Mouse (Mus musculus) layer of hippocampus, adult 9-11 months (tissue): ENCODE measurements around the gene Ntm.

Source experiments
- DNase-seq: peaks from one replicate; pipeline ENCODE4 v3.0.0; 2022

The Ntm gene

DNA sequence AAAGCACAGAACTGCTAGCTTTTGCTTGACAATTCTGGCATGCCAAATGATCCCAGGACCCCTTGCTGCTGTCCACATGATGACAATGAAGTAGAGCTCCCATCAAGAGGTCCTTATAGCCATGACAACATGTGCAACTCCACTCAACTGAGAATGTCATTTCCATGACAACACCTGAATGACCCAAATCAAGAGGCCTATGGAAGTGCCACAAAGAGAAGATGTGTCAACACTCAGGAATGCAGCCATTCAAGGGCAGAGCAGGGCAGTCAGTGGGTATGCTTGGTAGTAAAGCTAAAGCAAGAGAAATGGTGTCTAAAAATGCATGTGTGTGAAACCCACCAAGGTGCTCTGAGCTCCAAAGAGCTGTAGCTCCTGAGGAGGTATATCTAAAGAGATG, 870.5 kb downstream of the Ntm start:
- no peak for DNase-seq

DNA sequence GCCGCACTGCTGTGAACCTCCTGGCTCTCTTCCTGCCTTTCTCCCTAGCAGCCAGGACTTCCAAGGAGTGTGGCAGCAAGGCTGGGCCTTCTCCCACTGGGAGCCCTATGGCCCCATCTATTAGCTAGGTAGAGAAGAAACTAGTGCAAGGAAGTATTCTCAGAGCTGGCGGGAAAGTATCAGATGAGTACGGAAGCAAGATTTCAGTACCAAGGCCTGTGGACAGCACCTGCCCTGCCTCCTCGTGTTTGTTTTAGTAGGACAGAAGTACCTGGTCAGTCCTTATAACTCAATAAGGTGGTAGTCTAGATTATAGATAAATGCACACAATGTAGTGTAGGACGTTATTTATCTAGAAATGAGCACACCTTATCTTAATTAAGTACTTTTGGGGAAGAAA, 874.3 kb downstream of the Ntm start:
- no peak for DNase-seq

DNA sequence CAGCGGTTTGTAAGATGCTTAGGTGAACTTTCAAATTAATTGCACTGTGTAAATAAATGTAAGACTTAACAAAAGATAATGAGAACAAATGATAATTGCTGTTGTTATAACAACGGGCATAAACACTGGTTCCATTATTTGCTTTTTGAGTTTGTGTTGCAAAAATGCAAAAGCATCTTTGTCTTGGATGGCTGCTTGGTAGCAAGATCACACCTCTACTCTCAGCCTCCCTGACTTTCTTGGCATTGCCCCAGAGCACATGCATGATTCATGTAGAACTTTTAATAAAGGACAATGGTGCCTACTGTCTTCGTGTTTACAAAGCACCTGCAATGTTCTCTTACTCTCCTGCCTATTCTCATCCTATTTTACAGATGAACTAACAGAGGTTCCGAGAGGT, 875.3 kb downstream of the Ntm start:
- no peak for DNase-seq

DNA sequence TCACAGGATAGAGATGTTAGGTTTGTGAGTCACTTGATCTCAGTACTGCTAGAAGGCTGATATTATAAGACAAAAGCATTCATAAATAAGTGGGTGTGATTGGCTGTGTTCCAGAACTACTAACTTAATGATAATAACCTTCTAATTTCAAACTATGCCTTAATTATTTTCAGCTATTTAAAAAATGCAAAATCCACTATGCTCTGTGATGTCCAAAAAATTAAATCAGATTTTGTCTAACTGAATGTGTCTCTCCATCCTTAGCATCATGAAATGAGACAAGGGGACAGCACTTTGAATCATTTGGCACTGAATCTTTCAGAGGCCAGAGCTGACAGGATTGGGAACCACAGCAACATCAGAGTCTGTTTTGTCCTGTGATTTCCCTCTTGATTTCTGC, 875.8 kb downstream of the Ntm start:
- no peak for DNase-seq

DNA sequence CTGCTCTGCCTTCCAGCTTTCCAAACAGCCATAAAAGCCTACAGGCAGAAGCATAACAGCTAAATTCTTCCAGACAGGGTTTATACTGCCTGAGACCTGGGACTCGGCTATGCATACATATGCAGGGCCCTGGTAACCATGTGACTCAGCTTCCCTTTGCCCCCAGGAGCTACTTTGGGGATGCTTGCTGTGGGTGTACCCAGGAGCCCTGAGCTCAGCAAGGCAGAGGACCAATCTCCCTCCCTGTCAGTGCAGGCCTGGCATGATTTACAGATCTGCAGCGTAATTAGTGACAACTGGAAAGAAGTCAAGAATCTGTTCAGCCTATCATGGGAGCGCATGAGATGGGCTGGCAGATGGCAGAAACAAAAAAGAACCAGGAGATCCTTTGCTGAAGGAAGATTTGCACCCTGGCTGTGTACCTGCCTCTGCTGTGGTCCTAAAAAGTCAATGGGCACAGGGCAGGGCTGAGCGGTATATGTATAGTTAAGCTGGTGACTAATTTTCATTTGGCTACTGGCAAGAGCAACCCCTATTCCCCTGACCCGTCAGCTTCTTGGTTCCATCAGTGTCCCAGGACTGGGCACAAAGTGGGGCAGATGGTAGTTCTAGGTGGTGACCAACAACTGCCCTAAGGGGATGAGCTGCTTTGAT, 886.9 kb downstream of the Ntm start:
- DNase-seq = peak; percentile 75

DNA sequence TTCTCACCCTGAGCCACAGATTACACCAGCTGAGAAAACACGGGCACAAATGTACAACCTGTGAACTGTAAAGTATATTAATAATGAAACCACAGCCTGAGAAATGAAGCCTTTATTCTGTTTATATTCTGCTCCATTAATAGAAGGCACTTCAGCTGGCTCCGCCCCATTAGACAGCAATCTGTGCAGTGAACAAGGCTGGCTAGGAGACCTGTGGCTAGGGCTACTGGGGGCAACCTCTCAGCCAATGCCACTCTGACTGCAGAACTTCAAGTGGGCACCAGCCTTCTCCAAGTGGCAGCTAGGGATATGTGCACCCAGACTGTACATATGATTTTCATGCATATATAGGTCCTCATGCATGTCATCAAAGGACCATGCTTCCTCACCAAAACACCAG, 887.7 kb downstream of the Ntm start:
- no peak for DNase-seq

DNA sequence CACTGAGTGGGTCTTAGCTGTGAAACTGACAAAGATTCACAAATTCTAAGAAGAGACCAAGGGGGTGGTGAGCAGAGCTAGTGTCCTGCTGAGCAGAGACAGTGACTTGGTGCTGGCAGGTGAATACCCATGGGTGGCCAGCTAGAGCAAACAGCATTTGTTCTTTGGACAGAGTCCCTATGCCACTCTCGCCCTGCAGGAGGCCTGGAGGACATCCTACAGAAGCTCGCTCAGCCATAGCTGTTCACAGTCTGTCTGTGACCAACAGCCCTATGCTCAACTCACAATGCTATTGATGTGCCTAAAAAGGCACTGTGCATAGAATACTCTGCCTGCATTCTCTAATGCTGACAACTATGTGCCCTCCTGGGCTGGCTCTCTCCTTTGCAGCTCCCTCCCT, 888.4 kb downstream of the Ntm start:
- no peak for DNase-seq

DNA sequence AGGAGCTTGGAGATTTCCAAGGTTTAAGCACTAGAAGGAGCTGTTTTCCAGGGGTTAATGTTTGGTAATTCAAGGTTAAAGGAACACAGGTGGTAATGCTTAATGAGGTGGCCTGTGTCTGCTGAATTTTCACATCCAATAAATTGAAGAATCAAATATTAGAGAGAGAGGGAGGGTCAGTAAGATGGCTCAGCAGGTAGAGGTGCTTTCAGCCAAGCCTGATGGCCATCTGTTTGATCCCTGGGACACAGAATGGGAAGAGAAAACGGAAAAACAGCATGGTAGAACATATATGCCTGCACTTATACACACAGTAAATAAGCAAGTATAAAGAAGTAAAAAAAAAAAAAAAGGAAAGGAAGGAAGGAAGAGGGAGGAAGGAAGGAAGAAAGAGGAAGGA, 890.9 kb downstream of the Ntm start:
- no peak for DNase-seq

DNA sequence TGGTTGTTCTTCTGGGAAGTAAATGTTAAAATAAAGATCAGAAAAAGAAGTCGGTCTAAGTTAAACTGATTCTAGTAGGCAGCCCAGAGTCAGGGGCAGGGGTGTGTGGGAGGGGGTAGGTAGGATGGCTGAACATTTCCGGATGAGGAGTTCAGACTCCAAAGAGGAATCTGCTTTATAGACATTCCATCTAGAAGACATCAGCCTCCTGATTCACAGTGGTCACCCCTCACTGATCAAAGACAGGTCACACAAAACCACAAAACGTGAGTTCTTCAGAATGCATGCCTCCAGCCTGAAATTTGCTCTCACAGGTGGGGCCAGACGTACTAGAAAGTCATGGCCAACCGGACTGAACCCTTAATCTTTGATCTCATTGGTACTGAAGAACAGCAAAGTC, 895.4 kb downstream of the Ntm start:
- no peak for DNase-seq

DNA sequence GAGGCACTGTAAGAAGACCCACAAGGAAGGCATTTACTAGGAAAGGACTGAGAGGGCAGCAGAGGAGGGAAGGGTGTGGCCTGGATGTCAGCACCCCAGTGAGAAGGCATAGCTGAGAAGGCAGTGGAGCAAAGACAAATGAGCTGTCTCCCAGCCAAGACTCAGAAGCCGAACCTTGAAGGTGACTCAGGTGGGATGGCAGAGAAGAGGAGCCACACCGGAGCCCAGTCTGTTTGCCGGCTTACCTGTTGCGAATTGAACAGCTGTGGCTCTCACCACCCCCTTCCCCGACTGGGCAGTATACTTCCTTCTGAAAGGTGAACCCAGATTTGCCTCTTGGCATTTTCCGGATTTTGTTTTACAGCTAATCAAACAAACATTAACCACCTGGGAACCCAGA, 902.6 kb downstream of the Ntm start:
- no peak for DNase-seq

DNA sequence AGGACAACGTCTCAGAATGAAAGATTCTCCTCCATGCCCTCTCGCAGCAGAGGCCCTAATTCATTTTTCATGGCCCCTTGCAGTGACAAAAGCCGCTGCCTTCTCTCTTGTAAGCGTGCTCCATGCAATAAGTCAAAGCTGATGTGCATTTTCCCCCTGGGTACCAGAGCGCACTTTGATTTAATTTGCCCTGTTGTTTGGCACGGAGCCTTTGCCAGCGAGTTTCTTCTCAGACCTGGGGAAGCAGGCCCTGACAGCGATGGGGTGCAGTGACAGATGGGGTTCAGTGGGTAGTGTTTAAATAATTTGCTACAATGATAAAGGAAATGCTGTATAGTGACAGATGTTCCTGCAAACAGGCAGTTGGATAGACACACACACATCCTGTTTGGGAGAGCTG, 904.1 kb downstream of the Ntm start:
- DNase-seq = peak; percentile 12

DNA sequence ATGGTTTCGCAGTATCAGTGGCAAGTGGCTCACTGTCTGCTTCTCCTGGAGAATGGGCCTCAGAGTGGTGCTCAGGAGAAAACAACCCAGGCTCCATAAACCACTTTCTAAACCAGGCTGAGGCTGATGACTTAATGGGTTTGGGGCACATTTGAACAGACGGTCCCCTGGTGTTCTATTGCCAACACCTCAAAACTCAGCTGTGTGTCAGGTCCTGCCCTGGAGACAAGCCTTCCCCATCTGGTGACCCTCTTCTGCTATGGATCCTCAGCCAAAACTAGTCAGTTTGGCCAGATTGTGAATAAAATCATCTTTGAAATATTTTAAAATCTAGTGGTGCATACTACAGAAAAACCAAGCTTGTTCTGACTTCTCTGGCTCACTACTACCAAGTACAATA, 907.3 kb downstream of the Ntm start:
- DNase-seq = no peak

DNA sequence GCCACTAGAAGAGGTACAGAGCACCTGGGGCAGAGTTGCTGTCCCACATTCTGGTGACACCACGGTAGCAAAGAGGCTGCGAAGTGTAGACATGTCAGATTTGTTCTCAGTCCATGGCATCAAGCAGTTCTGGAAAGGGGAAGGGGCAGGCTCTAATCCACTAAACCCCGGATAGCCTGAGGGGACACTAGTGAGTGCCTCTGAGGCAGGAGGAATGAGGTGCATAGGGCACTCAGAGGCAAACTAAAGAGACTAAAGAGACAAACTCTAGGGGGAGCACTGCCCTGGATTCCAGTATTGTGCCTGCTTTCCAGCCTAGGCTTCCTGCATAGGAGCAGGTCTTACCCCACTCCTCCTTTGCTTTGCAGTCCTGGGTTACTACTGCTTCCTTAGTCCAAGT, 926.5 kb downstream of the Ntm start:
- no peak for DNase-seq

DNA sequence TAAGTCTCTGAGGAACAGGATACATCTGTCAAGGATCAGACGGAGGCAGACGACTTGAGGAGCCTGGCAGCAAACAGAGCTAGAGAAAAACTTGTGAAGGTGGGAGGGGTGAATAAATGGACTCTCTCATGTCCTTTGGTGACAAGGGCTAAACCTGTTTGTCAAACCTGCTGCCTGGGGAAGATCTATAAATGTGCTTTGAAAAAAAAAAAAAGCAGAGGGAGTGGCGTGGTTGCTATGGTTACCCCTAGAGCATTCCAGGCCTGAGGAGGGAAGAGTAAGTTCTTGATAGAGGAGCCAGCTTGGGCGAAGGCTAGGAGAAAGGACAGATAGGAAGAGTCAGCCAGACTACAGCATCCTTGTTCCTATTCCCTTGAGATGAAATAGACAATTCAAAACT, 926.9 kb downstream of the Ntm start:
- no peak for DNase-seq

DNA sequence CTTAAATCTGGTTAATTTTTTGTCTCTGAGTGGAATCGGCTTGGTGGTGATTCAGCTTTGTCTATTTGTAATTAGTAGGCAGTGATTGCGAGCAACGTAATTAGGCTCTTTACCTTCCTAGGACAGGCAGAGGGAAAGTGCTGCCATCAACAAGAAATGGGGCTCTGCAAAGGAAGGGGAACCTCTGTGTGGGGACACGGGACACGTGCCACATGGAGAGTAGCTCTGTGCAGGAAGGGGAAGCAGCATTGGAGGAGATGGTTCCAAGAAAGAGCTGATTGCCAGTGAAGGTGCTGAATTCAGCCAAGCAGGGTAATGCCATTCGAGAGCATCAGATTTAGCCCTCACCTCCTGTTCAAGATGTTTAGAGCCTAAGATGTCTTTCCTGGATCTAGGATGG, 936.5 kb downstream of the Ntm start:
- DNase-seq = no peak

DNA sequence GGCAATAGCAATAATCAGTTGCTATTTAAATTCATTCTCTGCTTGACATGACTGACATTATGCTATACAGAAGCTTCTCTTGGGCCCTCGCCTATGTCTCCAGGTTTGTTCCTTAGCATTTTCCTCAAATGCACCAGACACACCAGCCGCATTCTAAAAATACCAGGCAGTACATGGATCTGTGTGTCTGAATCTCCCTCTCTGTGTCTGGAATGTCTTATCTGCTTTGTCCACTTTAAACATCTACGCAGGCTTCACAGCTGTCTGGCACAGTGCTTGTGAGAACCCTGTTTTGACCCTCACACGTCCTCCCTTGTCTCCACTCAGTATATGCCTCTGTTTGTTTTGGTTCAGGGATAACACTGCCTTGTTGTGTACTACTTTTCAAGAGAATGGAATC, 937.3 kb downstream of the Ntm start:
- no peak for DNase-seq

DNA sequence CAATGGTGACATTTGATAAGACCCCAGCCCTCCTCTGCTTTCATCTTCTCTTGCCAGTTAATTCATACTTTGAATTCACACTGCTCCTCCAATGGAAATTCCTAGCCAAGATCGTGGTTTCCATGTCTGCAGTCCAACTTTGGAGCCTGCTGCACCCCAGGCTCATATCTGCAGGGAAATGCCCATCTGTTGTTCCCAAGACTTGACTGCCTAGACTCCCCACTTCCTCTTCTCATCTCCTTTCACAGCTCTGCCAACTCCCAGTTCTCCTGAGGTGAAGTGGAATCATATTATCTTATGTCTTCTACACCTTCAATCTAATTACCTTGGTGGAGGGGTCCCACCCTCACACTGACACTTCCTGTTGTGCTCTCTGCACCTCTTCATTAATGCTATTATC, 937.8 kb downstream of the Ntm start:
- DNase-seq = no peak

DNA sequence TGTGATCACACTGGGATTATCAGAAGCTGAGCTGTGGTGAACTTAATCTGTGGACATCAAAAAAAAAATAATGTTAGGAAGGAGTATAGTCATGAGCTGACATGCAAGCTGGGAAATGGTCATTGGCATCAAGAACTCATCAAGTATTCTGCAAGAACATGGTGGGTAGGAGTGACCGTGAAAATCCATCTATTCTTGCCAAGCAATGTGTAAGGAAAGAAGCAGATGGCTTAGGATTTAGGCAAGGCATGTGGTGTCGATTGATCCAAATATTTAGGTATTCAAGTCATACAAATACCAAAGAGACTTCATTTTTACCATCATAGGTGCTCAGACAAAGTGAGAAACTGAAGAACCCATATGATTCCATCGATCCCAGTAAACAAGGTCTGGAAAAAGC, 946.1 kb downstream of the Ntm start:
- no peak for DNase-seq

DNA sequence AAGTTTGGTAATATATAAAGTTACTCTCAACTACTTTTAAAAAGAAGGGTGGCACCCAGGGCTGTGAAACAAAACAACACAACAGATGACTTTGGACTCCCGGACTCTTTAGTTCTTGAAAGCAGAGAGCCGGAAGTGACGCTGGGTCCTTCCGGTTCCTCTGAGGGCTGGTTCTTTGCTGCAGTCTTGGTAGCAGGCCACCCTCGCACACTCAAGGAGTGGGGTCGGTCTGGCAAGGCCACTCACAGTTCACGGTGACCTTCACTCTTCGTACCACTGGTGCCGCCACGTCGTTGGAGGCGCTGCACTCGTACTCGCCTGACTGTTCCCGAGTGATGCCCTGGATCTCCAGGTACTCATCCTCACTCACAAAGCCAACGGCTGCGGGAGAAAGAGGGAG, 949.1 kb downstream of the Ntm start:
- no peak for DNase-seq

DNA sequence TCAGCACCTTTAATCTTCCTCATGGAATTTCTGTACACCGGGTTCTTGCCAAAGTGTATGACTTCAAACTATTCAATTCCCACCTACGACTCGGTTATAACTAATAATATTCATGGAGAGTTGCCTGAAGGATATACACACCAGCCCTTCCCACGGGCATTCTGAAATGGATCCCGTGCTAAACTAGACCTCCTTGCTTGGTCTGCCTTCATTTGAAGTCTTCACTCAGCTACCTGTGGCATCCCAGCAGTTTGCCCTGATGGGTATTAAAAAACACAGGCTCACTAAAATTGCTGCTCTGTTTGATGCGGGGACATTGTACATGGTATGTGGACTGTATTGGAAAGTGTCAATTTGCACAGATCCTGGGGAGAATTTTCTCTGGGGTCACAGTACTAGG, 950.4 kb downstream of the Ntm start:
- DNase-seq = no peak

DNA sequence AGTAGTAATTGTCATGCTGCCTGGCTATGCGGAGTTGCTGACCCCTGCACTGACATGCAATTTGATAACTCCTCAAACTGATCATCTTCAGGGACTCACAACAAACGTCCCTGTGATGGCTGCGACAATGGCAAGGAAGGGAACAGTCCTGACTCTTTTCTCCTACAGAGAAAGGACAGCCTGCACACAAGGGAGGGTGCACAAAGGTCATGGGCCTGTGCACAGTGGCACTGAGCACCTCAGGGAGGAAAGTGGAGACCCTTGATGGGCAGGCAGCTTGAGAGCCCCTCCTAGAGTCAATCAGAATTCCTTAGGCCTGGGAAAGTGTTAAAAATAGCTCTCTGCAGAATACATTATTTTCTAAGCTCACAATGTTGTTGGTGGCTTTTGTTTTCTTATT, 951.5 kb downstream of the Ntm start:
- no peak for DNase-seq

DNA sequence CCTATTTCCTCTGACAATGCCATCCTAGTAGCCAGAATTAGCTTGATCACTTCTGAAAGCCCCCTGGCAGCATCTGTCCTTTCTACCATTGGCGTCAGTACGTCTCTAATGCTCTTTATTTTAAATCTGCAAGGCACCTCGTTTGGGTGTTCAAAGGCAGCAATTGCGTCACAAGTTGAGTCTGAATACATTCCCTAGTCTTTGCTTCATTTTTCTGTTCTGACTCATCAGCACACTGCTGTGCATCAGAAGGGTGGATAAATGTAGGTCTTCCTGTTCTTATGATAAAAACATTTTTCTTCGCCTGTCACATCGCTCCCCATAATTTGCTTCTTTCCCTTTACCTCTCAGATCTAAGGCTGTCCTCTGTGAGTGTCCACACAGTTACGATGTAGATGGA, 958.4 kb downstream of the Ntm start:
- DNase-seq = no peak

DNA sequence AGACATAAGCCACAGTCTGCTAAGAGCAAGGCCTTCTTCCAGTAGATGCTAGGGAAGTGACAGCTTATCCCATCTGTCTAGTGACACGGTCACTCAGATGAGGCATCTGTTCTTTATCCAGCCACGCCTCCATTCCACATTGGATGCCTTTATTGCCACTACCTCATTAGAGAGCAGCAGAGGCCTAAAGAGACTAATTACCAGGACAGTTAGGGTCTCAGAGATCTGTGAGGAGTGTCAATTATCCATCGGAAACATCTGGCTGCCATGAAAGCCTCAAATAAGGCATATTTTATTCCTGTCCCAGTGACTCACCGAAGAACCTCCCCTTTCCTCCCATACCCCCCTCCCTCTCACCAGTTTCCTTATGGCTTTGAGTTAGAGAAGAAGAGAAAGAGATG, 963.0 kb downstream of the Ntm start:
- DNase-seq = no peak

DNA sequence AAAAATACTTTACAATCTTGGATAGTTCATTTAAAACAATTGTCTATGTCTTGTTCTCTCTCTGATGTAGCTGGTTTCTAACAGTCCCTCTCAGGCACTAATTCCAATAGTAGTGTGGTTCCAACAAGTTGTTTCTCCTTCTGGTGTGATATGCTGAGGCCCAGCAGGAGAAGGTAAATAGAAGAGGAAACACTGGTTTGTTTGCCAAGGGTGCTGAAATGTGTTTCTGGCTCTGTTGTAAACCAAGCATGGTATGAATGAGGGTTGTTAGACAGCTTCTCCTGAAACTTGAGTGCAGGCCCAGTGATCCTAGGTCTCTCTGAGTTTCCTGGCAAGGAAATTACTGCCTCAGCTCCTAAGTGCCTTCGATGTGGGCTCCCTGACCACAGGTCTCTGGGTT, 985.7 kb downstream of the Ntm start:
- DNase-seq = no peak

DNA sequence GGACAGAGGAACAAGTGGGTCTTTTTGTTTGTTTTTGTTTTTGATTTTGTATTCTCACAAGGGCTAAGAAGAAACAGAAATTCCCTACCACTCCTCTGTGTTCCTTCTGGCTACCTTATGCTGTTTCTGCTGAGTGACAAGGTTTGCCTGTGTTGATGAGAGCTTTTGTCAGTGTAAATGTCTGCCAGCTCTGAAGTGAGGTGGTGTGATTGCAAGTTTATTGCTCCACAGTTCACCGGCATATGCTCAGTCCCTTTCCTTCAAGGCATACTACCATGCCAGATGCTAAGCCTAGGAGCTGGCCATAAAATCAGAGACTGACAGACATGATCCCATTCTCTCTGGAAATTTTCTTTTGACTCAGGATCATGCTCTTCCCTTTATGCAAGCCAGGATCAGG, 993.5 kb downstream of the Ntm start:
- no peak for DNase-seq
